Mouse (Mus musculus) fibroblast of lung, adult 2 months (primary cell): ENCODE results near the gene Tpst2.
"Not testable (repeated sequence)": the region's sequence is repeated elsewhere in the genome, so short reads cannot be mapped to it uniquely, and the experiment has no call there.

Experiments used
- DNase-seq: peaks from one replicate; pipeline ENCODE4 v3.0.0-alpha.2; 2011; ENCODE audit warnings: low read depth

Tpst2 gene

DNA sequence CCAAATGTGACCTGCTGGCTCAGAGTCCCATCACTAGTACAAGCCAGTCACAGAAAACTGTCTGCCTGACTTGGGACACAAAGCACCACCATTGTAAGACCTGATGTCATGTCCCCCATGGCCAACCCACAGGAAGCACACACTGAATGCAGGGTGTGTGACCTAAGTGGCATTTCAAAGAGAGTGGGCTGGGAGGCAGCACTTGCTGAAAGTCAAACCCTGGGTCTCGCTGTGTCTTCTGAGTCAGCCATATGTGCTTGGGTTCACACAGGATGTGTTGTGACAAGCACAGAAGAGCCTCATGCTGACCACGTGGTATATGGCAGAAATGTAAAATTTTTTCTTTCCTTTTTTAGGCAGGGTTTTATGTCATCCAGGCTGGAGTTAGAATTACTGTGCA lies 20.8 kb downstream of the Tpst2 start:
- DNase-seq, result no peak

DNA sequence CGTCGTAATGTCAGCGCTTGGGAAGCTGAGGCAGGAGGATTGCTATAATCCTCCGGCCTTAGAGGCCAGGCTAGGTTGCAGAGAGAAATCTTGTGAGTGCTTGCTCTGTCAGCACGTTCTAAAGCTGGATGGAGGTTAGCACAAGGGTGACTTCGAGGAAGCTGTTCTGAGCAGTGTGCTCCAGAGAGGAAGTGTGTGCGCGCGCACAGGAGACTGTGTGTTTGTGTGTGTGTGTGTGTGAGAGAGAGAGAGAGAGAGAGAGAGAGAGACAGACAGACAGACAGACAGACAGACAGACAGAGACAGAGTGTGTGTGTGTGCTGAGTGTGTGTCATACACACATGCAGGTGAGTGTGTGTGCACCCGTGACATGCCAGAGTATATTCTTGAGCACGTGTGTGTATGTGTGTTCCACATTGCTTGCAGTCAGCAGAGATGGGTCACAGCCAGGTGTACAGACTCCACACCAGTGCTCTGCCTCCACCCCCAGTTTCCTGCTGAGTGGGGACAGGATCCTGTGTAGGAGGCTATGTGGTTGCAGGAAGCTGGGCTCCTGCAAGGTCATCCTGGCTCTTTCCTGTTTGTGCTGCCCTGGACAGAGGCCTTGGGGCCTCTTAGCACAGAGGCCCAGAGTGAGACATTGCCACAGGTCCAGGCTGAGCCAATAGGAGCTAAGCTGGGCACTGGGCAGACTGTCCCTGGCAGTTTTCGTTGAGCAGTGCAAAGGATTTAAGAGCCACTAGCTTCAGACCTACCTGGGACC lies 21.9 kb downstream of the Tpst2 start:
- DNase-seq, result no peak

DNA sequence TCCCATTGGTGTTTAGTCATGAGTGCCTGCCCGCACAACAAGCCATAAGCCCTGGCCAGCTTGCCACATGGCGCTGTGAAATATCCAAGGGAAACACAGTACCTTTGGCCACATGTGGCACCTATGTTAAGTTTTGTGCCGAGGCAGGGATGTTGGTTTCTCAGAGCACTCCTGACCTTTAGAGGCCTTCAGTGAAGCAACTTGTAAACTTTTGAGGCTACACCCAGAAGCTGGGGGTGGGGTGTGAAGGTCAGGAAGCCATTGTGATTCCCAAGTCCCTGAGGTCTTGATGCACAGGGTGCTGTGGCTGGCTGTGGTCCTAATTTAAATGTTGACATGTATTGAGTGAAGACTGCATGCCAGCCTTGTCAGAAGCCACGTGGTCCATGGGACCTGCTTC lies 22.9 kb downstream of the Tpst2 start:
- no peak for DNase-seq

DNA sequence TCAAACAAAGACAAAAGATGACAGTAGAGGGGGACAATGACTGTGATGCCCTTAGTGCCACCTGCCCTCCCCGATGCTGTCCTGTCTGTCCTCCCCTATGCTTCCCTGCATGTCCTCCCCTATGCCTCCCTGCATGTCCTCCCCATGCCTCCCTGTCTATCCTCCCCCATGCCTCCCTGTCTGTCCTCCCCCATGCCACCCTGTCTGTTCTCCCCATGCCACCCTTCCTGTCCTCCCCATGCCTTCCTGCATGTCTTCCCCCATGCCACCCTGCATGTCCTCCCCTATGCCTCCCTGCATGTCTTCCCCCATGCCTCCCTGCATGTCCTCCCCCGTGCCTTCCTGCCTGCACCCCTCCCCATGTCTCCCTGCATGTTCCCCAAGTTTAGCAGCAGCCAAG lies 23.6 kb downstream of the Tpst2 start:
- DNase-seq, result no peak

DNA sequence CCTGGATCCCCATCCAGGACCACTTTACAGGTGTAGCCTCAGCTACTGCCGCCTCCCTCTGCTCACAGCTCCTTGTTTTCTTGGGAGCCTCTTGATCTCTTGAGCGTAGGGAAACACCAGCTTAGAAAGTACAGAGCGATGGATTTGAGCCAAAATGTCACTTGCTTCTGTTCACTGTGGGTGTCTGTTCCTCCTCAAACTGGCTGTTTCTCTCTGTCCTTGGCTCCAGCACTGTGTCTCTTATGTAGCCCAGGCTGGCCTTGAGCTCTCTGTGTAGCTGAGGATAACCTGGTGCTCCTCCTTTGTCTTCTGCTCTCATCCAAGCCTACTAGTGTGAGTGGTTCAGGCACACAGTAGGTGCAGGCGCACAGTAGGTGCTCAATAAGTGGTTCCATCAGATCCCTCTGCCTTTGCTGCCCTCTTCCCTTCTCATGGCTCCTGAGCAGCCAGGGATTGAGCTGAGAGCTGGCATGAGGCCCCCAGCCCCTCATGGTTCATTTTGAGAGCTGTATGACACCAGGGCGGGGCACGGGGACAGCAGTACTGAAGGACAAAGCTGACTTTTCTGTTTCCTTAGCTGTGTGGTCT lies 24.3 kb downstream of the Tpst2 start:
- no peak for DNase-seq

DNA sequence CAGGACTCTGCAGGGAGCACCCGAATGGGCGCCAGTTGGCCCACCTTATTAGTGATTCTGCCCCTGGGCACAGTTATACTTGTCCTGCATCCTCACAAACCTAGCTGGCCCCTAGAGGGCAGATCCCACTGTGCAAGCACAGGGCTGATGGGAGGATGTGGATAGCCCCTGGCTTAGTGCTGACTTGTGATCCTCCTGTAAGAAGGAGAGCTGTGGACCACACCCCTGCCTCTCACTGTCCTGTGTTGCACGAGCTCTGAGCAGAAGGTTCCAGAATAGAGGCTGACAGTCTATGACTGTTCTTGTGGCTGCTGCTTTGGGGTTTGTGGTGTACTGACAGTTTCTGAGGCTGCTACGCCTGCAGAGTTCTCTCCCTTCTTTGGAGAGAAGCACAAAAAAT lies 25.2 kb downstream of the Tpst2 start:
- DNase-seq, result no peak

DNA sequence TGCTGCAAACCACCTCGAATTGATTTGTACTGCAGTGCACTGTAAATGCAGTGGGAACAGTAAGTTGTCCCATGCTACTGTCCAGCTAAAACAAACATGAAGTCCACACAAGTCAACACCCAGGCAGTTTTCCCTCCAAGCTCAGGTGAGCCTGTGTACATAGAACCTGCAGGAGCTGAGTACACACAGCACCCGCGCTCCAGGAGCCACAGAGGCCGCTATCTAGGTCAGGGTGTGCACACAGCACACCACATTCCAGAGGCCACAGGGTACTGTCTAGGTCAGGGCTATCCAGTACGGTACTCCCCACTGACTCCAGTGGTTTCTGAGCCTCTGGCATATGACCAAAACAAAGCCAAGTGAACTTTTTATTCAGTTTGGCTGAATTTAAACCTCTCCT lies 25.8 kb downstream of the Tpst2 start:
- DNase-seq, result no peak

DNA sequence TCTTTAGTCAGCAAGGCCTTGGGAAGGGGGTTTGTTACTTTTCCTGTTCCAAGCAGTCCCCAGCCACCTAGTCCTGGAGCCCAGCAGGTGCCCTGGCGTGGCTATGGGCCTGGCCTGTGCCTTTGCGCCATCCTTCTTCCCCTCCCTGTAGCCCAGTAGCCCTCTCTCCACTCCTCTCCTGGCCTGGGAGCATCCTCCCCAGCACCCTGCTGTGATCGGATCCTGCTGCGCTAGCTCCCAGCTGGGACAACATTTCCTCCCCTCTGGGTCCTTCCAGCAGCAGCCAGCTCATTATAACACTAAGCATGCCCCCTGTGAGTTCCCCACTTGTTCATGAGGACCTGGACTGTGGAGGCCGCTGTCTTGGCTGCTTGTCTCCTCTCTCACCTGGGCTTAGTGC lies 29.4 kb downstream of the Tpst2 start:
- DNase-seq, result no peak

DNA sequence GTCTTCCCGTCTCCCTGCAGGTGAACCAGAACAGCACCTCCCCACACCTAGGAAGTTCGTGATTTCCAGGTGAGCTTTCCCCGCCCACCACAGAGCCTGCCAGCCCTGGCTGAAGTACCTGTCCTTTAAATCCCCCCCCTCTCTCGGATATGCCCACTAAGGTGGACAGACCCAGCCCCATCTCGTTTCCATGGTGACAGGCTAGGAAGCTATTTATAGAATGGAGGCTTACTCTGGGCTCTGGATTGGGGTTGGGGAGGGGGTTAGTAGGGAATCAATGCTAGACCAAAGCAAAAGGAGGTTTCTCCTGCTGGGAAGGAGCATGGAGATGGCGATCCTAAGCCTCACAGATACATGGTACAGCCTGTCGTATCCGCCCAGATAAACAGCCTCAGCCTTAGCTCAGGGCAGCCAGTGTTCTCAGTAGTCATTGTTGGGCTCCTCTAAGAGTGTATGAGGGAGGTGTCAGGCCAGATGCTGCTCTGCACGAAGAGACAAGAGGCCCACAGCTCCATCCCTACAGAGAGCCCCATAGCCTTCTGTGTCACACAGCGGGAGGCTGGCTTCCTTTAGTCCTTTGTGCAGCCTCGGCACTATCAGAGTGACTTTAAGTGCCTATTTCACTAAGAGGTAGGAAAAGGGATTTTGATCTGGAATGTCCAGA lies 36.9 kb downstream of the Tpst2 start:
- DNase-seq, result no peak

DNA sequence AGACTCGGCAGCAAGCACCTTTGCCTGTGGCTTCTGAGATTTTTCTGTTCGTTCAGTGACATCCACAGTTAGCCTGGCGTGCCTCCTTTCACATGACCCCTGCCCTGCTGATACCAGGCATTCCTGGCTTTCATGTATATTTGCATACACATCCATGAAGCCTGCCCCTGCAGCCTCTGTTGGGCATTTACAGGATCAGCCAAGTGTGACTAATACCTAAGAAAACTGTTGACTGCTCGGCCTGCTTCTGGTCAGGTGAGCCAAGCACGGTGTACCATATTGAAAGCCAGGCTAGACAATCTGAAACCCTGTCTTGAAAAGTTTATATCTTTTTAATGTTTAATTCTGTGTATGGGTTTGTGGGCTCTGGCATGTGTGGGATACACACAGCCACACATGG lies 40.0 kb downstream of the Tpst2 start:
- DNase-seq, result no peak

DNA sequence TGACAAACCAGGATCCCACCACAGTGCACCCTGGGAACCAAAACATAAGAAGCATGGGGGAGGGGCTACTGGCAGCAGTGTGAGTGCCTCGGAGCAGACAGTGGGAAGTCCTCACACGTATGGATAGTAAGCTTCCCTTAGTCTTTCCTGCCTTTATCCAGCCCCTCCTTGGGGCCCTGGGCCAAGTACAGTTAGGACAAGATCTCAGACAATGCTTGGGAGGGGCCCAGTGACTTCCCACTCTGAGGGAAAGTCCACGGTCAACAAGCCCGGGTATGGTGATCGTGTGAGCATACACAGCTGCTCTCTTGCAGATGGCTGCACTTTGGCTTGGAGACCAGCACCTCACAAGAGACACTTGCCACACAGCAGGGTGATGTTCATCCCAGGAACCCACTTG lies 40.8 kb downstream of the Tpst2 start:
- DNase-seq, result no peak

DNA sequence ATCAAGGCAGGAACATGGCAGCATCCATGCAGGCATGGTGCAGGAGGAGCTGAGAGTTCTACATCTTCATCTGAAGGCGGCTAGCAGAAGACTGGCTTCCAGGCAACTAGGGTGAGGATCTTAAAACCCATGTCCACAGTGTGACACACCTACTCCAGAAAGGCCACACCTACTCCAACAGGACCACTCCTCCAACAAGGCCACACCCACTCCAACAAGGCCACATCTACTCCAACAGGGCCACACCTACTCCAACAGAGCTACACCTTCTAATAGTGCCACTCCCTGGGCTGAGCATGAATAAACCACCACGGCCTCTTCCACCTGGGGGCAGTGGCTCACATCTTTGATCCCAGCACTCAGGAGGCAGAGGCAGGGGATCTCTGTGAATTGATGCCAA lies 42.9 kb downstream of the Tpst2 start:
- DNase-seq, result not testable (repeated sequence)

DNA sequence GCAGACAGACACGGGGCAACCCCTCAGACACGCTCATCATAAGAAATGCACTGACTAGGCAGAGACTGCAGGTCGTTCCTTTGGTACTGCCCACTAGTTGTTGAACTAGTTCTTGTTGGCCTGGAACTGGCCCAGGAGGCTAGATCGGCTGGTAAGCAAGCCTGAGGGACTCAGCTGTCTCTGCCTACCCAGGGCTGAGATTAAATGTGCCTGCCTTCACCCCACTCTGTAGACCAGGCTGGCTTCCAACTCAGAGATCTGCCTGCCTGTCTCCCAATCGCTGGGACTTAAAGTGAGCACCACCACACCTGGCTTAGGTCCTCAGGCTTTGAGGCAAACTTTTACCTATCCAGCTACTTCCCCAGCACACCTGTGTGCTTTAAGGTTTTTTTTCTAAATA lies 43.9 kb downstream of the Tpst2 start:
- no peak for DNase-seq

DNA sequence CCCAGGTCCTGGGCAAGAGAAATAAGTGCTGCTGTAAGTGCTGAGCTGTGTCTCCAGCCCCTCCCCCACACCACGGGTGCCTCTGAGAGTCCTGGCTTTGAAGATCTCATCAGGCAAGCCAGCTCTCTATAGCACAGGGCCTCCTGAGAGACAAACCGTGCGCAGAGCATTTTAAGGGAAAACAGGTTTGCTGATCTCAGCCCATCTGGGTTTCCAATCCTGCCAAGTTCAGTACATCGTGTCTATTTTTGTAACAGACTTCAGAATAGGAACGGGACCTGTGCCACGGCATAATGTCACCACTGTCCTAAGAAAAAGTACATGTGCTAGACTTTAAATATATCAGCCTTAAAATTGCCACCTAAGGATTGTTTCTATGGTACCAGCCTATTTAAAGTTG lies 44.4 kb downstream of the Tpst2 start:
- DNase-seq, result no peak

DNA sequence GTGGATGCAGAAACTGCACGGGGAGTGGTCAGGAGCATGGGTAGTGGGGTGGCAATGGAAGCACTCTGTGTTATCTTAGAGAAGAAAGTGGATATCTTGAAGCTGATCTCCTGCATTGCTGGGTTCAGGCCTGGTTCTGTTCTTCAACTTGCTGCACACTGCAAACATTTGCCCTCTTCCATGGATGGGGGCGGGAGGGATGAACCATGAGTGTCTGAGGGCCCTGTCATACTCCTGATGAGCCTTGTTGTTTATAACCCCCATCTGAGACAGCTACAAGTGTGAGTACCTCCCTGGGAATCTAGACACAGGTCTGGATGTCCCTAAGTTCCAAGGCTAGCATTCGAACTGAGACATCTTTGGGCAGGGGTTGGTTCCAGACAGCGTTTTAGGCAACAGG lies 44.9 kb downstream of the Tpst2 start:
- DNase-seq, result no peak

DNA sequence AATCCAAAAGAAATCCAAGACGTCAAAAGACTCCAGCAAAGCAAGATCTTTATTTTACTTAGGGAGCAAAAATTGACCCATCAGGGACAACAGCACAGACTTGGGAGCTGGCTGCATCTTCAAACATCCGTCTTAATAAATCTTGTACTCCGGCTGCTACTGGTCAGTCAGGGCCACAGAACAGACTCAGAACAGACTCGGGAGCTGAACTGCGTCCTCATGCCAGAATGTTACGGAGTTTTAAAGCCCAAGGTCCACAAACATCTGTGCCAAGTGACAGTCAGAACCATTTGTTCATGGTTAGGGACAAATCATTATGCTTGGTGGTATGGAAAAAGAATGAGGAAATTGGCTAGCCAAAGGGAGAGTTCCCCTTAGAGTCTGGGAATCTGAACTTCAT lies 46.8 kb downstream of the Tpst2 start:
- DNase-seq, result no peak

DNA sequence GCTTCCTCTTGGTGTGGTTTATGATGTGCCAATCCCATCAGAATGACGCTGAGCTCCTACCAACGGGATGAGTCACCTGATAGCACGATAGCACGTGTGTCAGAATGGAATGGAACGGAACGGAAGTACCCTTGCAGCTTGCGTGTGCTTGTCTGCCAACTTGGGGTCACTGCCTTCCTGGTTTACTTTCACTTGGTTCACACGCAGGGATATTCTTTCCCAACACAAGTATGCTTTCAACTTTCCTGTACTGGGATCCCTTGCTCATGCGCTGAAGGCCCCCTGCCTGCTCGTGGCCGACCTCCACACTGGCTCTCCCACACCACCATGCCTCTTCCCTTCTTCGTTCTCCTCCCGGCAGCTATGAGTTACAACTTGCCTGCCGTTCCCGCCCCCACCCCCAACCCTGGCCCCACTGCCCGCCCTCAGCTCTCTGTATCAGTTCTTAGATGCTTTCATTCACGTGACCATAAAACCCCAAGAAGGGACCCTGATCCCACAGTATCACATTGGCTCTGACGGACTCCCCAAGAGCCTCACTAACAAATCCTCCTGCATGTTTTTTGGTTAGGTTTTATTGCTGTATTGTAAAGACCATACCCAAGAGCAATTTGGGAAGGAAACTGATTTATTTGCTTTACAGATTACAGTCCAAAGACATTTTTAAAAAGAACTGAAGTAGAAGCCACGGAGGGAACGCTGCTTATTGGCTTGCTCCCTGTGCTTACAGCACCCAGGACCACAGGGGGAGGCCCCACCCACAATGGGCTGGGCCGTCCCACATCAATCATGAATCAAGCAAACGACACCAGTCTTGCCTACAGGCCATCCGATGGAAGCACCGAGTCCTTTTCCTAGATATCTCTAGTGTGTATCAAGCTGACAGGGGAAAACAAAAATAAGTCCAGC lies 48.4 kb downstream of the Tpst2 start:
- no peak for DNase-seq

DNA sequence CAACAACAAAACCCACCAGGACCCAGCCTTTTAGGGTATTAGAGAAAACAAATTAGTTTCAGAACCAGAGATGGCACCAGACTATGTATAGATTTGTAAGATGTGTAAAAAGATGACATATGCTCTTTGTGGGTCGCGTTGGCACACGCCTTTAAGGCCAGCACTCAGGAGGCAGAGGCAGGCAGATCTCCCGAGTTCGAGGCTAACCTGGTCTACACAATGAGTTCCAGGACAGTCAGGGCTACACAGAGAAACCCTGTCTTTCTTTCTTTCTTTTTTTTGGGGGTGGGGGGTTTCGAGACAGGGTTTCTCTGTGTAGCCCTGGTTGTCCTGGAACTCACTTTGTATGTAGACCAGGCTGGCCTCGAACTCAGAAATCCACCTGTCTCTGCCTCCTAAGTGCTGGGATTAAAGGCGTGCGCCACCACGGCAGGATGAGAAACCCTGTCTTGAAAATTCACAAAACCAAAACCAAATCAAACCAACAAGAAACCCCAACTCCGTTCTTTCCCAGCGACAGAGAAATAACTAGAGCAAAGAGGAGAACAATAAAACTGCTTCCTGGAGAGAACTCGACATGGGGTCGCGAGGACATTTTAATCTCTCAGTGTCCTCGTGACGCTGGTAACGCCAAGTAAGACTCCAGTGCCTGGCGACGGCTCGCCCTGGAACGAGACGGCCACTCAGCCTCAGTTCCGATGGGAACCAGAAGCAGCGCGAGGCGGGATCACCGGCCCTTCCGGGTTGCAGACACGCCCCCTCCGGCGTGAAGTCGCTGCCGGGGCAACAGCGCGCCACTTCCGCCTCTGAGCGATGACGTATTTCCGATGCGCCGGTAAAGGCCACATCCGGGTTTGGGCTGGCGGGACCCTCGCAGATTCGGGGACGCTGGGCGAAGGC lies 49.3 kb downstream of the Tpst2 start, which contains the start of gene Tfip11:
Gene Tfip11, plus strand, starts transcription at position 813 of the 900 bp plus-strand sequence.
- DNase-seq, result peak; percentile 80

DNA sequence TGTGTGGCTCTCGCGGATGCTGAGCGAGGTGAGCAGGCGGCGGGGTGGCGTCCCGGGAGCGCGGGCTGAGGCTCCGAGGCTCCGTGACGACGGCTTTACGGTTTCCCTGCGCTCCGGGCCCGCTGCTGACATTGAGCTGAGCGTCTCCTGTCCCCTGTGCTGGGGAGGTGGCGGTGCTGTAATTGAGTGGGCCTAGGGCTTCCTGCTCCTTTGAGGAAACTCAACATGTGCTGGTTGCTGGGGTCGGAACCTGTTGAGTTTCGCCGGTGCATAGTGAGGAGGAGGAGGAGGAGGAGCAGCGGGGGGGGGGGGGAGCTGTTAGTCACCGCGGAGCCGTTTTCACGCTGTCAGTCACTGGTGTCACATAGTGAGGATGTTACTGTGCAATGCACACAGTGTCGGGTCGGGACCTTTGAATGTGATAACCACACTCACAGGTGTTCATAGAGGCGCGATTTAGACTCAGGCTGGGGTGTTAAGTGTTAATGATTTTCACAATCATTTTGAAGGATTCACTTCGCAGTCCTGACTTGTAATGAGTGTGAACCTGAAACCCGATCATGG lies 50.0 kb downstream of the Tpst2 start:
- no peak for DNase-seq

DNA sequence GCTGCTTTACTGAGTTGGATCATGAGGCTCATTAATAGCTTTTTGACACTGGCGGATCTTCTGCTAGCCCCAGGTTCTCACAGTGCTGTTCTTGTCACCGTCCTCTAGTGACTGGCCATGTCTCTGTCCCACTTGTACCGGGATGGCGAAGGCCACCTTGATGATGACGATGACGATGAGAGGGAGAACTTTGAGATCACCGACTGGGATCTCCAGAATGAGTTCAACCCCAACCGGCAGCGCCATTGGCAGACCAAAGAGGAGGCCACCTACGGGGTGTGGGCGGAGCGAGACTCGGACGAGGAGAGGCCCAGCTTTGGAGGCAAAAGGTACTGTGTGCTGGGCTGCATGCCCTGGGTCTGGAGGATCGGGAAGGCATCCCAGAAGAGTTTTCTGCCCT lies 51.4 kb downstream of the Tpst2 start:
- no peak for DNase-seq
